Mouse (Mus musculus): Measurements from ENCODE around the gene Snd1. TPM values are rescaled to one million over a fixed set of nuclear protein-coding genes. Genes with fewer than 3 reads are reported as not detected.

The Snd1 gene
- polyA plus RNA-seq, 1 experiment, result 57.6 TPM

DNA sequence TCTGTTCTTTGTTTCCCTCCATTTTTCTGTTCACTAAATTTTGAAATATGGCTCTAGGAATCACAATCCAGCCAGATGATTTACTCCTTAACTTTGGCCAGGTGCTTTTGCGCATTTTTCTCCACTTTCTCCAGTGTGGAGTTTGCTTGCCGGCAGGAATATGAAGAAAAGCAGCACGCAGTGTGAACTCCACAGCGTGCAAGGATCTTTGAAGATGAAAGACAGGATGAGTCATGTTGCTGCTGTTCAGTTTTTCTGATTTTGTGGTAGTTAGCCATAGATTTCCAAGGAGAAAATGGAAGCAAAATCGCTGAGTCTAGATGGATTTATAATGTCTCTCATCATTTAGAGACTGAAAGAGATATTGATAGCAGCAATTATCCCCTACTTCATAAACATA lies 165.1 kb downstream of the Snd1 start:
- Histone ChIP-seq H3K4me3 (replicated peaks) (no peak overlapping the region), H3K27me3 (replicated peaks) (no peaks in the 10 kb centered on the region), H3K36me3 (replicated peaks; ENCODE audit: low read length) (peaks cover 48% of the 10 kb centered on the region), H3K4me1 (peaks cover 38% of the 10 kb centered on the region), H3K9me3 (no peaks in the 10 kb centered on the region)
- no peak for TF ChIP-seq FLI1 (IDR thresholded peaks at IDR 0.05; ENCODE audit: low read length)
- no peak for TF ChIP-seq GATA1 (IDR thresholded peaks at IDR 0.05; ENCODE audit: borderline replicate concordance, low read length)

DNA sequence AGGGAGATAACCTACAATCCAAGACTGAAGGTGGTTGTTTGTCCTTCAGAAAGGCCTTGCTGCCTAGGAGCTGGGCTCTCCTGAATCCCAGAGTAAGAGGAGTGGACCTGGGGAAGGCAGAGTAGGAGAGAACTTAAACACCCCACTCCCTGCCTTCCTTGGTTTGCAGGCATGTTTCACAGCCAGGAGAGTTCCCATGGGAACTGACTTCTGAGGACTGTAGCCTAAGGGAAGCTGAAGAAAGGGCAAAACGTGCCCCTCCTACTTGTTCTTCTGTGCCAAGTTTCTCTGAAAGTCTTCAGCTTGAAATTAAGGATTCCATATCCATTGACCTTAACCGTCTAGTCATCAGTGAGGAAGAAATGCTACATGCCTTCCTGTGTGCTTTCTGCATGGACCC lies 168.0 kb downstream of the Snd1 start:
- TF ChIP-seq FLI1 (IDR thresholded peaks at IDR 0.05; ENCODE audit: low read length), result no peak
- no peak for TF ChIP-seq GATA1 (IDR thresholded peaks at IDR 0.05; ENCODE audit: borderline replicate concordance, low read length)
- no peaks in the 10 kb centered on the region for H3K27me3 ChIP-seq (replicated peaks)
- H3K4me1 ChIP-seq, result peaks cover 14% of the 10 kb centered on the region
- H3K36me3 ChIP-seq (replicated peaks; ENCODE audit: low read length), result peaks cover 38% of the 10 kb centered on the region
- no peaks in the 10 kb centered on the region for H3K9me3 ChIP-seq
- H3K4me3 ChIP-seq (replicated peaks), result no peak overlapping the region

DNA sequence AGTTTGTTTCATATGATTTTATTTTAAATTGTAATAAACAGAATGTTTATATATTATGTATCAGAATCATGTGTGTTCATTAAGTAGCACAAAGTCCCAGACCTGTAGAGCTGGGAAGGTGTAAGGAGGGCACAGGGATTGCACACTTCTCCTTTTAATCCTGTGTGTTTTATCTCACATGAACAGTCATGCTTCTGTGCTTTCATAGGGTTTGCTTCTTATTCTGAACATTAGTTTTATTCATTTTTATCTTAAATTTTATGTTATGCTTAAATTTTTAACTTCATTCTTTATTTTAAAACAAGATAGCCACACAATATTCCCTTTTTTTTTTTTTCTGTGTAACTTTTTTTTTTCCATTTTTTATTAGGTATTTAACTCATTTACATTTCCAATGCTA lies 170.3 kb downstream of the Snd1 start:
- TF ChIP-seq GATA1 (IDR thresholded peaks at IDR 0.05; ENCODE audit: borderline replicate concordance, low read length) (no peak), FLI1 (IDR thresholded peaks at IDR 0.05; ENCODE audit: low read length) (no peak)
- Histone ChIP-seq H3K27me3 (replicated peaks) (no peaks in the 10 kb centered on the region), H3K4me1 (peaks cover 12% of the 10 kb centered on the region), H3K9me3 (no peaks in the 10 kb centered on the region), H3K4me3 (replicated peaks) (no peak overlapping the region), H3K36me3 (replicated peaks; ENCODE audit: low read length) (peaks cover 23% of the 10 kb centered on the region)

DNA sequence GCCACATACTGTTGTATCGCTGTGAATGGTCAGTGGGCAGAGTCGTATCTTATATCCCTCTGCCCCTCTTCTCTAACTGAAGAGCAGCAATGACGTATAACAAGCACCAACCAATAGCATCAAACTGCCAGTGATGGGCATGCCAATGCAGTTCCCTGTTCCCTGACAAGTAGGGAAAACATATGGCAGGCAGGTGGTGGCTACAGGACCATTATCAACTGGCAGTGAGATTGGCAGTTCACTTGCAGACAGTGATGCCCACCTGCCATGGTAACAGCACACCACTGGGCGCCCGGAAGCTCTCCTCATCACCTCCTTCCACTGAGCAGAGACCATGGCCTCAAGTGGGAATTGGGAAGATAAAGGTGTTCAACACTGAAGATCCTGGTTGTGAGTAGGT lies 181.6 kb downstream of the Snd1 start:
- TF ChIP-seq FLI1 (IDR thresholded peaks at IDR 0.05; ENCODE audit: low read length) (no peak), GATA1 (IDR thresholded peaks at IDR 0.05; ENCODE audit: borderline replicate concordance, low read length) (no peak)
- no peak overlapping the region for H3K4me3 ChIP-seq (replicated peaks)
- H3K27me3 ChIP-seq (replicated peaks), result no peaks in the 10 kb centered on the region
- no peaks in the 10 kb centered on the region for H3K9me3 ChIP-seq
- peaks cover 17% of the 10 kb centered on the region for H3K36me3 ChIP-seq (replicated peaks; ENCODE audit: low read length)
- peaks cover 17% of the 10 kb centered on the region for H3K4me1 ChIP-seq

DNA sequence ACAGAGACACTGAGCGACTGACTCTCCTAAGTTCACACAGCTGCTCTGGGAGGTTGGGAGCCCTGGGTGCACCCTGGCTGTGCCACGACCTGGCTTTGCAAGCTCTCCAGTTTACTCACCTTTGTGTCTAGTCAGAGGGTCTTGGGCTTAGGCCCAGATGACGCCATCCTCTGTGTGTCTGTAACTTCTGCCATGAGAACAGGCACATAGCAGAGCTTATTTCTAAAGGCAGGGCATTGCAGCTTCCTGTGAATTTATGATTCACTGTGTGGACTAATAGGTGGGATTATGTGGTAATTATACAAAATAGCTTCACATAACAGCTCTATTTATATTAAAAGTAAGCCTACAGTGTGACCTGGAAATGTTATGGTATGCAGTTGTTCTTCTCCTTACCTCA lies 188.1 kb downstream of the Snd1 start:
- no peaks in the 10 kb centered on the region for H3K9me3 ChIP-seq
- TF ChIP-seq GATA1 (IDR thresholded peaks at IDR 0.05; ENCODE audit: borderline replicate concordance, low read length) (no peak), FLI1 (IDR thresholded peaks at IDR 0.05; ENCODE audit: low read length) (no peak)
- H3K27me3 ChIP-seq (replicated peaks), result no peaks in the 10 kb centered on the region
- H3K4me3 ChIP-seq (replicated peaks), result no peak overlapping the region
- H3K36me3 ChIP-seq (replicated peaks; ENCODE audit: low read length), result peaks cover 26% of the 10 kb centered on the region
- H3K4me1 ChIP-seq, result peaks cover 5% of the 10 kb centered on the region; the same call in 1 of the 2 replicates

DNA sequence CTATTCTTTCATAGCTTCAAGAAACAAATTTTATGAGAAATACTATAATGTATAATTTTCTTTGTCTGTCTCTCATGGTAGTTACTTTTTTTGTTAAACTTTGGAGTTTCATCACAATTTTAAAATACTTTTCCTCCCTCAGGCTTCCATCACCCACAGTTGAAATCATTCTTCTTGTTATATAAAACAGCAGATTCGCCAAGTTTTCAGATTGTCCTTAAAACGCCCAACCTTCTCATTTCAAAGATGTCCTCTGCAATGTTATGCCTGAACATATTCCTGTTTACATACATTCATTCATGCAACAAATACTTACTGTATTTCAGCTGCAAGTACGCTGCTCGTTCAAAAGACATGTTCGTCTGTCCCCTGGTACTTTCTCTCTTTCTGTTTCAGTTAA lies 188.7 kb downstream of the Snd1 start:
- peaks cover 32% of the 10 kb centered on the region for H3K36me3 ChIP-seq (replicated peaks; ENCODE audit: low read length)
- H3K4me3 ChIP-seq (replicated peaks), result no peak overlapping the region
- H3K4me1 ChIP-seq, result peaks cover 3% of the 10 kb centered on the region; the same call in 1 of the 2 replicates
- no peaks in the 10 kb centered on the region for H3K9me3 ChIP-seq
- H3K27me3 ChIP-seq (replicated peaks), result no peaks in the 10 kb centered on the region
- TF ChIP-seq GATA1 (IDR thresholded peaks at IDR 0.05; ENCODE audit: borderline replicate concordance, low read length) (no peak), FLI1 (IDR thresholded peaks at IDR 0.05; ENCODE audit: low read length) (no peak)

DNA sequence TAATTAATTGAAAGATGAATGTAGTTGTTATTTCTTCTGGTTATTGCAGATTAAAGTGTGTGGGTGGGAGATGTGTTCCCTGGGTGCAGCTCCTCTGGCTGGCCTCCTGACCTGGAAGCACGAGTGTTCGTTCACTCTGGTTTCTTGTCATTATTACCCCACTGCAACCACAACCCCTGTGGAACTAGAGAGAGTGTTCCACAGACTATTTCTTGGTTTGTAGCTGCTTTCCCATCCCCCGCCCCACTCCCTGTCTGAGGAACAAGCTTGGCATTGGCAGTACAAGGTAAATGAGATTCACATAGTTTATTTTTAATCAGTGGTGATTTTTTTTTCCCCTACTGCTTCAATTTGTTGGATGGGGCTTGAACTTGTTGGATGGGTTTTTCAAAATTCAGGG lies 189.8 kb downstream of the Snd1 start:
- peaks cover 6% of the 10 kb centered on the region for H3K4me1 ChIP-seq
- peaks cover 37% of the 10 kb centered on the region for H3K36me3 ChIP-seq (replicated peaks; ENCODE audit: low read length)

DNA sequence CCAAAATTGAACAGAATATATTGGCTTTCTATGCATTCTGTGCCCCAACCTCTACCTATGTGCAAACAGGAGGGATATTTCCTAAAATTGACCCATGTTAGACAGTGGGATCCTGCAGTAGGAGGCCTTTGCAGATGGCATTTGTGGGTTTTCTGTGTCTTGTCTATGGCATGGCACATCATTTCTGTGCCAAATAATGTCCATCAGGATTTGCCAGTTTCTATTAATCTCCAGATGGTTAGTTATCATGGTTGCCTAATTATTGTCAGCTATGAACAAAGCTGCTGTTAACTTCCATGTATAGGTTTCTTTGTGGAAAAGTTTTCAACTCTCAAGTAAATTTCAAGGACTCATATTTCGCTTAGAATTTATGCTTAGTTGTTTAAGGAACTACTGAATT lies 192.6 kb downstream of the Snd1 start:
- H3K27me3 ChIP-seq (replicated peaks), result no peaks in the 10 kb centered on the region
- peaks cover 6% of the 10 kb centered on the region for H3K4me1 ChIP-seq
- H3K36me3 ChIP-seq (replicated peaks; ENCODE audit: low read length), result peaks cover 49% of the 10 kb centered on the region
- no peak for TF ChIP-seq GATA1 (IDR thresholded peaks at IDR 0.05; ENCODE audit: borderline replicate concordance, low read length)
- TF ChIP-seq FLI1 (IDR thresholded peaks at IDR 0.05; ENCODE audit: low read length), result no peak
- H3K9me3 ChIP-seq, result no peaks in the 10 kb centered on the region
- H3K4me3 ChIP-seq (replicated peaks), result no peak overlapping the region

More for the DNA sequence above, 189.8 kb downstream of the Snd1 start:
- no peaks in the 10 kb centered on the region for H3K27me3 ChIP-seq (replicated peaks)
- H3K9me3 ChIP-seq, result no peaks in the 10 kb centered on the region
- H3K4me3 ChIP-seq (replicated peaks), result no peak overlapping the region
- TF ChIP-seq GATA1 (IDR thresholded peaks at IDR 0.05; ENCODE audit: borderline replicate concordance, low read length), result no peak
- TF ChIP-seq FLI1 (IDR thresholded peaks at IDR 0.05; ENCODE audit: low read length), result no peak

DNA sequence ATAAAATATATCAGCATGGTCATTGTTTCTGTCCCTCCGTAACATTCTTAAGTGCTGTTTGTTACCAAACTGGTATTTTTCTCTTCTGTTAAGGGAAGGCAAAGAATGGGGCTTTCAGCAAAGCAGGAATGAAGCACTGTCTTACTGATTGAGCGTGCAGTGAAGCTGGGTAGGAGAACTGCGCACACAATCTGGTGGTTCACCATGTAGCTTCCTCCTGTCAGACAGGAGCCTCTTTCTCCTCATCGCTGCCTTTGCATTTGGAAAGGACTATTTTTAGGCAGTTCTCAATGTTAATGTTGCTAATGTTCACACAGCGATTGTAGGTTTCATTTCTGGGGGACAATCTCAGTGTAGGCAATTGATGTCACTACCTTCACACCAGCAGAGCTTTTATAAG lies 194.3 kb downstream of the Snd1 start:
- no peaks in the 10 kb centered on the region for H3K27me3 ChIP-seq (replicated peaks)
- TF ChIP-seq FLI1 (IDR thresholded peaks at IDR 0.05; ENCODE audit: low read length), result no peak
- no peak for TF ChIP-seq GATA1 (IDR thresholded peaks at IDR 0.05; ENCODE audit: borderline replicate concordance, low read length)
- H3K4me3 ChIP-seq (replicated peaks), result no peak overlapping the region
- peaks cover 6% of the 10 kb centered on the region for H3K4me1 ChIP-seq
- H3K9me3 ChIP-seq, result no peaks in the 10 kb centered on the region
- H3K36me3 ChIP-seq (replicated peaks; ENCODE audit: low read length), result peaks cover 52% of the 10 kb centered on the region

DNA sequence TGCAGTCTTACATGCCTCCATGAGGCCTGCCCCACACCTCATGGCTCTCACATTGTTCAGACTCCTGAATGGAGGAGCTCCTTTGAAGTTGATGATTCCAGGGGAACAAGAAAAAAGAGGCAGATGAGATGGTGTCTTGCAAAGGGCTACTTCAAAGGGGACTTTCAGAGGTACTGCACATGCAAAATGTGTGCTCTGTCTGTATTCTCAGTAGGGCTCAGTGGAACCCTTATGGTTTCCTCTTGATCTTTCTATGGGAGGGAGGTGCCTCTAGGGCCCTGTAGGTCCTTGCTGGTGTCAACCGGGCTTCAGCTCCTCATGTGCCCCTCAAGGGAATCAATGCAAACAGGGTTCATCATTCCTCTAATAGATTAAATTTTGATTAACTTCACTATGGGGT lies 197.4 kb downstream of the Snd1 start:
- no peak for TF ChIP-seq GATA1 (IDR thresholded peaks at IDR 0.05; ENCODE audit: borderline replicate concordance, low read length)
- no peak for TF ChIP-seq FLI1 (IDR thresholded peaks at IDR 0.05; ENCODE audit: low read length)
- H3K9me3 ChIP-seq, result no peaks in the 10 kb centered on the region
- H3K36me3 ChIP-seq (replicated peaks; ENCODE audit: low read length), result peaks cover 52% of the 10 kb centered on the region
- peaks cover 13% of the 10 kb centered on the region for H3K4me1 ChIP-seq
- no peak overlapping the region for H3K4me3 ChIP-seq (replicated peaks)
- no peaks in the 10 kb centered on the region for H3K27me3 ChIP-seq (replicated peaks)

DNA sequence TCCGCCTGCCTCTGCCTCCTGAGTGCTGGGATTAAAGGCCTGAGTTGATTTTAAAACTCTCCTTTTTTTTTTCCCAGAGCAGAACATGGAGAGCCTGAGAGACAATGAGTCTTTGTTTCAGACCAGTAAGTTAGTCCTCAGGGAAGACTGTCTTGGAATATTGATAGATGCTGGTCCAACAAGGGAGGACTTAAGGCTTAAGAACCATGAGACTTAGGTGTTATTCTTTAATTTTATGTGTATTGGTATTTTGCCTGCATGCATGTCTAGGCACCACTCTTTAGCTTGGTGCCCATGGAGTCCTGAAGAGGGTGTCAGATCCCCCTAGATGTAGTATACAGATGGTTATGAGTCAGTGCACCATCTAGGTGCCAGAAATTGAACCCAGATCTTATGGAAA lies 199.7 kb downstream of the Snd1 start:
- TF ChIP-seq GATA1 (IDR thresholded peaks at IDR 0.05; ENCODE audit: borderline replicate concordance, low read length), result no peak
- no peak for TF ChIP-seq FLI1 (IDR thresholded peaks at IDR 0.05; ENCODE audit: low read length)
- H3K9me3 ChIP-seq, result no peaks in the 10 kb centered on the region
- no peaks in the 10 kb centered on the region for H3K27me3 ChIP-seq (replicated peaks)
- H3K4me1 ChIP-seq, result peaks cover 18% of the 10 kb centered on the region
- H3K4me3 ChIP-seq (replicated peaks), result no peak overlapping the region
- H3K36me3 ChIP-seq (replicated peaks; ENCODE audit: low read length), result peaks cover 38% of the 10 kb centered on the region
